Mouse (Mus musculus) hindbrain, postnatal 0 days (tissue): ENCODE results near the gene Rnase10. TPM values are rescaled to one million over a fixed set of nuclear protein-coding genes. Genes with fewer than 3 reads are reported as not detected.

Source experiments
- ATAC-seq: fragments of 200-750 bp; cut with Nextera tagmentation; 2 replicates; pipeline ENCODE4 v1.8.0; 2017; ENCODE audit warnings: mild to moderate bottlenecking, moderate TSS enrichment, moderate library complexity
- DNase-seq: peaks from one replicate; pipeline ENCODE4 v3.0.0-alpha.2; 2015; ENCODE audit warnings: low spot score
- H3K27ac ChIP-seq: fragments of 300-500 bp; sonication (generic); 2 replicates; pipeline ENCODE4 v1.5.1; 2014; ENCODE audit warnings: mild to moderate bottlenecking
- H3K27me3 ChIP-seq: fragments of 300-500 bp; sonication (generic); 2 replicates; pipeline ENCODE4 v1.6.1; 2014; ENCODE audit warnings: low read length, mixed read lengths; ENCODE audit not compliant: insufficient read depth
- H3K36me3 ChIP-seq: fragments of 300-500 bp; sonication (generic); 2 replicates; pipeline ENCODE4 v1.6.1; 2014; ENCODE audit warnings: low read length, mixed read lengths; ENCODE audit not compliant: insufficient read depth
- H3K4me1 ChIP-seq: fragments of 300-500 bp; sonication (generic); 2 replicates; pipeline ENCODE4 v1.6.1; 2014; ENCODE audit warnings: antibody characterized with exemption, low read length, mixed read lengths; ENCODE audit not compliant: insufficient read depth
- H3K4me2 ChIP-seq: fragments of 300-500 bp; sonication (generic); 2 replicates; pipeline ENCODE4 v1.6.1; 2014; ENCODE audit warnings: low read depth, mild to moderate bottlenecking, low read length, moderate library complexity, mixed read lengths
- H3K4me3 ChIP-seq: fragments of 300-500 bp; sonication (generic); 2 replicates; pipeline ENCODE4 v1.5.1; 2014; ENCODE audit warnings: low read length
- H3K9ac ChIP-seq: fragments of 300-500 bp; sonication (generic); replicated peaks from 2 replicates; pipeline ENCODE4 v1.6.1; 2014; ENCODE audit warnings: mild to moderate bottlenecking, low read length, moderate library complexity, mixed read lengths
- H3K9me3 ChIP-seq: fragments of 300-500 bp; sonication (generic); 2 replicates; pipeline ENCODE4 v1.6.1; 2016; ENCODE audit warnings: low read length, mixed read lengths
- CTCF ChIP-seq: IDR thresholded peaks from 2 replicates; pipeline ENCODE4 v1.5.1; 2016; ENCODE audit warnings: antibody characterized with exemption, control low read depth, low read depth
- WGBS: fragments of 180-500 bp; shearing (Covaris S2); extraction: QIAGEN DNeasy Blood & Tissue Kit; methylation state at CpG from one replicate; pipeline ENCODE4 v1.1.7; 2014; 5-methylcytosine and 5-hydroxymethylcytosine counted together
- polyA plus RNA-seq: library from polyadenylated mRNA; unstranded; fragments of >200 nt; fragmentation: Nextera tagmentation; extraction: Ambion mirVana; gene quantifications from 2 replicates; pipeline ENCODE4 v1.2.1, GENCODE M21; 2015
- total RNA-seq: library from RNA; depleted of rRNA; stranded (reverse); fragments of >200 nt; gene quantifications from 2 replicates; pipeline ENCODE4 v1.2.3, GENCODE M21; 2014

Gene Rnase10
- total and polyA plus RNA-seq, 2 experiments from 2014 or later = 0.21 TPM; not detected in 1

GRCm38 (mm10) chr14:51015780-51016179, 8.2 kb downstream of the Rnase10 start:
- DNase-seq (no peak), ATAC-seq (no peak)
- Histone ChIP-seq H3K4me2 (no peak overlapping the region), H3K4me3 (no peak overlapping the region), H3K27ac (no peak overlapping the region), H3K27me3 (no peaks in the 10 kb centered on the region), H3K4me1 (no peaks in the 10 kb centered on the region), H3K9ac (no peak overlapping the region), H3K9me3 (no peaks in the 10 kb centered on the region), H3K36me3 (no peaks in the 10 kb centered on the region)
- no peak for TF ChIP-seq CTCF

GRCm38 (mm10) chr14:51017256-51017655, 9.7 kb downstream of the Rnase10 start:
- Histone ChIP-seq H3K4me3 (no peak overlapping the region), H3K36me3 (no peaks in the 10 kb centered on the region), H3K4me1 (no peaks in the 10 kb centered on the region), H3K9me3 (no peaks in the 10 kb centered on the region), H3K27ac (no peak overlapping the region), H3K4me2 (no peak overlapping the region), H3K9ac (no peak overlapping the region), H3K27me3 (no peaks in the 10 kb centered on the region)
- DNase-seq (no peak), ATAC-seq (no peak)
- 66% methylated on average over 3 of the region's 3 CpGs for WGBS
- TF ChIP-seq CTCF = no peak

GRCm38 (mm10) chr14:51023457-51023856, 15.9 kb downstream of the Rnase10 start:
- DNase-seq (no peak), ATAC-seq (no peak)
- no peak for TF ChIP-seq CTCF
- Histone ChIP-seq H3K36me3 (no peaks in the 10 kb centered on the region), H3K27me3 (no peaks in the 10 kb centered on the region), H3K4me2 (no peak overlapping the region), H3K9ac (no peak overlapping the region), H3K9me3 (no peaks in the 10 kb centered on the region), H3K27ac (no peak overlapping the region), H3K4me3 (no peak overlapping the region), H3K4me1 (no peaks in the 10 kb centered on the region)
- 82% methylated on average over 4 of the region's 4 CpGs for WGBS

GRCm38 (mm10) chr14:51024820-51025219, 17.3 kb downstream of the Rnase10 start:
- Histone ChIP-seq H3K4me1 (no peaks in the 10 kb centered on the region), H3K36me3 (no peaks in the 10 kb centered on the region), H3K9me3 (no peaks in the 10 kb centered on the region), H3K9ac (no peak overlapping the region), H3K4me3 (no peak overlapping the region), H3K4me2 (no peak overlapping the region), H3K27ac (no peak overlapping the region), H3K27me3 (no peaks in the 10 kb centered on the region)
- 86% methylated on average over 1 of the region's 1 CpGs for WGBS
- ATAC-seq (no peak), DNase-seq (no peak)
- no peak for TF ChIP-seq CTCF

GRCm38 (mm10) chr14:51026391-51027133, 19.0 kb downstream of the Rnase10 start:
- H3K27me3 ChIP-seq = no peaks in the 10 kb centered on the region
- no peaks in the 10 kb centered on the region for H3K4me1 ChIP-seq
- ATAC-seq (peak; percentile 62; the same call in 1 of the 2 replicates), DNase-seq (peak; percentile 84)
- H3K9ac ChIP-seq = no peak overlapping the region
- no peak overlapping the region for H3K27ac ChIP-seq
- H3K9me3 ChIP-seq = no peaks in the 10 kb centered on the region
- 39% methylated on average over 5 of the region's 5 CpGs for WGBS
- no peak overlapping the region for H3K4me3 ChIP-seq
- no peaks in the 10 kb centered on the region for H3K36me3 ChIP-seq
- no peak overlapping the region for H3K4me2 ChIP-seq
- peak; percentile 79 for TF ChIP-seq CTCF

- TF ChIP-seq CTCF = no peak
These were observed 20.0 kb downstream of the Rnase10 start for GRCm38 (mm10) chr14:51027387-51028155.

GRCm38 (mm10) chr14:51035206-51035605, 27.7 kb downstream of the Rnase10 start:
- no peaks in the 10 kb centered on the region for H3K9me3 ChIP-seq
- ATAC-seq (no peak), DNase-seq (no peak)
- no peak for TF ChIP-seq CTCF
- no peaks in the 10 kb centered on the region for H3K27me3 ChIP-seq
- WGBS = 56% methylated on average over 1 of the region's 1 CpGs
- H3K4me2 ChIP-seq = no peak overlapping the region
- H3K4me3 ChIP-seq = no peak overlapping the region
- no peak overlapping the region for H3K9ac ChIP-seq
- no peaks in the 10 kb centered on the region for H3K4me1 ChIP-seq
- no peaks in the 10 kb centered on the region for H3K36me3 ChIP-seq
- no peak overlapping the region for H3K27ac ChIP-seq

More at GRCm38 (mm10) chr14:51027387-51028155, 20.0 kb downstream of the Rnase10 start:
- ATAC-seq (no peak), DNase-seq (no peak)
- Histone ChIP-seq H3K27ac (no peak overlapping the region), H3K4me3 (no peak overlapping the region), H3K4me1 (no peaks in the 10 kb centered on the region), H3K4me2 (no peak overlapping the region), H3K9ac (no peak overlapping the region), H3K27me3 (no peaks in the 10 kb centered on the region), H3K9me3 (no peaks in the 10 kb centered on the region), H3K36me3 (no peaks in the 10 kb centered on the region)
- 64% methylated on average over 3 of the region's 3 CpGs for WGBS
